ENCODE assay signal across 8 mouse cellular contexts in the genomic region with DNA sequence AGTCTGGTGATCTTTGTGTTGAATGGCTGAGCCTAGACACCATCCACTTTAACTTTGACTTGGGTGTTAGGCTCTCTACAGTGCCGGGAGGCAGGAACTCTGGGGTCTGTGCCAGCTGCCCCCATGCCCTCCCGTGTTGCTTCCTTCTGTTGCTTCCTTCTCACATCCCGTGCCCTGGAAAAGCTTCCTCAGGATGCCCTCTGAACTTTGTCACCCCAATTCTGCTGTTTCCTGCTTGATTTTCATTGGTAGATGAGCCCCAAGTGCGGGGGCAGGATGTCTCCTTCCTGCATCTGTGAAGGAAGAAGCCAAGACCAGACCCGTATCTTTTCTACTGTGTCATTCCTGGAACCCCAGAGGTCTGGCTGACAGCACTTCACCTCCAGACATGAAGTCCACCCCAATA. TPM values are rescaled to one million over a fixed set of nuclear protein-coding genes. Genes with fewer than 3 reads are reported as not detected.
DNase-seq lines count a peak whose midpoint lies in the region; ATAC-seq and TF ChIP-seq lines count a peak whose summit lies in the region.

No protein-coding gene starts in this region.

- TF ChIP-seq CTCF in left cerebral cortex, adult 2 months (IDR thresholded peaks at IDR 0.05): no peak

- intact Hi-C loops in heart, postnatal 10 days (cut with DNase I): no loop called here
- intact Hi-C loops in left cerebral cortex, adult 2 months (cut with DNase I): no loop called here

- peak overlapping the region; percentile 70 for H3K27ac ChIP-seq in limb, embryonic 15.5 days
- no peak overlapping the region for H3K27ac ChIP-seq in left cerebral cortex, adult 2 months

- 66% methylated on average over 5 of the region's 5 CpGs for WGBS in limb, embryonic 15.5 days

- H3K4me3 ChIP-seq in limb, embryonic 15.5 days: no peak overlapping the region
- H3K4me3 ChIP-seq in left cerebral cortex, adult 2 months: no peak overlapping the region

- H3K4me1 ChIP-seq in limb, embryonic 15.5 days: peaks cover 23% of the 10 kb centered on the region

- H3K4me2 ChIP-seq in limb, embryonic 15.5 days: no peak overlapping the region

- no peaks in the 10 kb centered on the region for H3K9me3 ChIP-seq in limb, embryonic 15.5 days

- H3K27me3 ChIP-seq in limb, embryonic 15.5 days: no peaks in the 10 kb centered on the region

- no peaks in the 10 kb centered on the region for H3K36me3 ChIP-seq in limb, embryonic 15.5 days

- DNase-seq in cerebellum, postnatal 10 days: peak; percentile 61 to 71
- DNase-seq in cerebellum, adult 11 months: no peak
- peak; percentile 59 for DNase-seq in CD4-positive, CD25-positive, alpha-beta regulatory T cell, adult 2 months (ENCODE audit: low read depth, low spot score)
- peak; percentile 43 to 49 for DNase-seq in heart, postnatal 10 days
- DNase-seq in gastrocnemius, adult 18-20 months (ENCODE audit: low spot score): no peak
- DNase-seq in spleen, postnatal 14 days (ENCODE audit: low spot score in 2 of 2): no peak
- no peak for DNase-seq in left cerebral cortex, adult 2 months (ENCODE audit: extremely low spot score in 1 of 2, low spot score in 2 of 2)

- no peak for ATAC-seq in limb, embryonic 15.5 days (ENCODE audit: insufficient number of reproducible peaks, low FRiP score, low TSS enrichment, low read depth)

- H3K9ac ChIP-seq in limb, embryonic 15.5 days: no peak overlapping the region

RNA-seq across cellular contexts. Expression of a gene that starts 41.4 kb away (rescaled TPM):
- total RNA-seq in heart, postnatal 10 days (2021): 1 to 10 TPM; 1.9 to 3.1 TPM
- polyA plus RNA-seq in limb, embryonic 15.5 days (2015; fragmentation: Nextera tagmentation; extraction: Ambion mirVana): 2.0 and 2.2 TPM in 2 replicates
- total RNA-seq in gastrocnemius, adult 18-20 months (2021): 1 to 10 TPM; 1.1 TPM
- total RNA-seq in left cerebral cortex, adult 2 months (2021): 1 to 10 TPM; 2.8 to 5.7 TPM

Comparison
In these comparisons a context has a peak if more than half of its experiments do, and no peak if none do; other contexts are left out.
1. DNase-seq: peak in cerebellum, postnatal 10 days (2 of 2), CD4-positive, CD25-positive, alpha-beta regulatory T cell, adult 2 months (single experiment) and heart, postnatal 10 days (2 of 2); none in cerebellum, adult 11 months (single experiment), gastrocnemius, adult 18-20 months (single experiment), spleen, postnatal 14 days (0 of 2) and left cerebral cortex, adult 2 months (0 of 2).